Mouse (Mus musculus): ENCODE data around the gene Hck. TPM values are rescaled to one million over a fixed set of nuclear protein-coding genes. Genes with fewer than 3 reads are reported as not detected.

Gene Hck
- polyA plus RNA-seq, 1 experiment from 2014 or later, result 1.8 TPM

Other genes with a start within 250 kb of the Hck start
- 0.19 and 0.29 TPM in 2 replicates for gene Mylk2, start 197.1 kb upstream of the Hck start, polyA plus RNA-seq (2015; fragmentation: Nextera tagmentation; extraction: Ambion mirVana)
- gene Foxs1, start 175.3 kb upstream of the Hck start, polyA plus RNA-seq (2015; fragmentation: Nextera tagmentation; extraction: Ambion mirVana), result 2.5 and 2.7 TPM in 2 replicates
- gene Dusp15, start 156.8 kb upstream of the Hck start, polyA plus RNA-seq (2015; fragmentation: Nextera tagmentation; extraction: Ambion mirVana), result 0.15 and 0.51 TPM in 2 replicates
- gene Ttll9, start 146.0 kb upstream of the Hck start, polyA plus RNA-seq (2015; fragmentation: Nextera tagmentation; extraction: Ambion mirVana), result 0.23 and 0.44 TPM in 2 replicates
- 101 and 111 TPM in 2 replicates for gene Pdrg1, start 93.0 kb upstream of the Hck start, polyA plus RNA-seq (2015; fragmentation: Nextera tagmentation; extraction: Ambion mirVana)
- gene Xkr7, start 76.6 kb upstream of the Hck start, polyA plus RNA-seq (2015; fragmentation: Nextera tagmentation; extraction: Ambion mirVana), result not detected in 2 replicates
- gene Ccm2l, start 42.5 kb upstream of the Hck start, polyA plus RNA-seq (2015; fragmentation: Nextera tagmentation; extraction: Ambion mirVana), result 4.6 and 5.3 TPM in 2 replicates
- gene Tm9sf4, start 52.8 kb downstream of the Hck start, polyA plus RNA-seq (2015; fragmentation: Nextera tagmentation; extraction: Ambion mirVana), result 59.0 and 63.0 TPM in 2 replicates
- 5.7 and 7.3 TPM in 2 replicates for gene Tspyl3, start 117.0 kb downstream of the Hck start, polyA plus RNA-seq (2015; fragmentation: Nextera tagmentation; extraction: Ambion mirVana)
- gene Plagl2, start 133.0 kb downstream of the Hck start, polyA plus RNA-seq (2015; fragmentation: Nextera tagmentation; extraction: Ambion mirVana), result 12.2 and 12.5 TPM in 2 replicates
- 4.6 and 4.8 TPM in 2 replicates for gene Pofut1, start 133.1 kb downstream of the Hck start, polyA plus RNA-seq (2015; fragmentation: Nextera tagmentation; extraction: Ambion mirVana)
- gene Kif3b, start 182.9 kb downstream of the Hck start, polyA plus RNA-seq (2015; fragmentation: Nextera tagmentation; extraction: Ambion mirVana), result 4.0 and 4.8 TPM in 2 replicates
- 6.4 and 6.8 TPM in 2 replicates for gene Asxl1, start 237.4 kb downstream of the Hck start, polyA plus RNA-seq (2015; fragmentation: Nextera tagmentation; extraction: Ambion mirVana)

Measured in heart, embryonic 13.5 days (tissue).